Mouse (Mus musculus): Measurements from ENCODE around the gene Runx1. TPM values are rescaled to one million over a fixed set of nuclear protein-coding genes. Genes with fewer than 3 reads are reported as not detected.

Gene Runx1
- total RNA-seq, 1 experiment: 7.4 TPM

- TF ChIP-seq ZC3H11A (IDR thresholded peaks at IDR 0.05; ENCODE audit: borderline replicate concordance, low read depth, low read length): no peak
- TF ChIP-seq ZNF384 (IDR thresholded peaks at IDR 0.05; ENCODE audit: low read depth, low read length): no peak
- TF ChIP-seq MAFK (IDR thresholded peaks at IDR 0.05; ENCODE audit: insufficient read depth, low read depth, low read length): no peak
- TF ChIP-seq CHD2 (IDR thresholded peaks at IDR 0.05; ENCODE audit: low read depth, low read length): no peak
- in situ Hi-C loops (cut with MboI; ENCODE audit: low sequenced_read_pairs in 2 of 2, unreplicated experiment in 2 of 2): no loop called here
- H3K9me3 ChIP-seq (ENCODE audit: control insufficient read depth, insufficient read depth, low read depth, low read length): no peaks in the 10 kb centered on the region
- H3K9ac ChIP-seq (ENCODE audit: insufficient read depth, low read depth, low read length, poor library complexity, severe bottlenecking): no peak overlapping the region
- no peaks in the 10 kb centered on the region for H3K36me3 ChIP-seq (ENCODE audit: control insufficient read depth, insufficient read depth, low read length, poor library complexity, severe bottlenecking)
- no peaks in the 10 kb centered on the region for H3K4me1 ChIP-seq (ENCODE audit: control insufficient read depth in 2 of 2, insufficient read depth in 2 of 2, low read length in 2 of 2, poor library complexity in 1 of 2)
- DNase-seq (ENCODE audit: low read depth, low spot score): no peak
- H3K4me3 ChIP-seq (ENCODE audit: insufficient read depth in 1 of 2, low read depth in 1 of 2, low read length in 2 of 2, poor library complexity in 1 of 2, severe bottlenecking in 1 of 2): no peak overlapping the region
- H3K27ac ChIP-seq (ENCODE audit: insufficient read depth, low read depth, low read length, poor library complexity, severe bottlenecking): no peak overlapping the region
Observed at GRCm38 (mm10) chr16:92764741-92765396, 61.1 kb downstream of the Runx1 start.

- Histone ChIP-seq H3K27ac (ENCODE audit: insufficient read depth, low read depth, low read length, poor library complexity, severe bottlenecking) (no peak overlapping the region), H3K9ac (ENCODE audit: insufficient read depth, low read depth, low read length, poor library complexity, severe bottlenecking) (no peak overlapping the region), H3K36me3 (ENCODE audit: control insufficient read depth, insufficient read depth, low read length, poor library complexity, severe bottlenecking) (no peaks in the 10 kb centered on the region), H3K9me3 (ENCODE audit: control insufficient read depth, insufficient read depth, low read depth, low read length) (no peaks in the 10 kb centered on the region), H3K4me3 (ENCODE audit: insufficient read depth in 1 of 2, low read depth in 1 of 2, low read length in 2 of 2, poor library complexity in 1 of 2, severe bottlenecking in 1 of 2) (no peak overlapping the region), H3K4me1 (ENCODE audit: control insufficient read depth in 2 of 2, insufficient read depth in 2 of 2, low read length in 2 of 2, poor library complexity in 1 of 2) (no peaks in the 10 kb centered on the region)
- DNase-seq (ENCODE audit: low read depth, low spot score): no peak
- in situ Hi-C loops (cut with MboI; ENCODE audit: low sequenced_read_pairs in 2 of 2, unreplicated experiment in 2 of 2): no loop called here
- TF ChIP-seq MAFK (IDR thresholded peaks at IDR 0.05; ENCODE audit: insufficient read depth, low read depth, low read length) (no peak), CHD2 (IDR thresholded peaks at IDR 0.05; ENCODE audit: low read depth, low read length) (no peak), ZNF384 (IDR thresholded peaks at IDR 0.05; ENCODE audit: low read depth, low read length) (no peak), ZC3H11A (IDR thresholded peaks at IDR 0.05; ENCODE audit: borderline replicate concordance, low read depth, low read length) (no peak), HCFC1 (IDR thresholded peaks at IDR 0.05; ENCODE audit: borderline replicate concordance, insufficient read depth, low read length) (no peak)
Observed at GRCm38 (mm10) chr16:92763666-92764065, 62.3 kb downstream of the Runx1 start.

- H3K4me1 ChIP-seq (ENCODE audit: control insufficient read depth in 2 of 2, insufficient read depth in 2 of 2, low read length in 2 of 2, poor library complexity in 1 of 2): no peaks in the 10 kb centered on the region
- H3K9me3 ChIP-seq (ENCODE audit: control insufficient read depth, insufficient read depth, low read depth, low read length): no peaks in the 10 kb centered on the region
- no peak for DNase-seq (ENCODE audit: low read depth, low spot score)
- no peaks in the 10 kb centered on the region for H3K36me3 ChIP-seq (ENCODE audit: control insufficient read depth, insufficient read depth, low read length, poor library complexity, severe bottlenecking)
- in situ Hi-C loops (cut with MboI; ENCODE audit: low sequenced_read_pairs in 2 of 2, unreplicated experiment in 2 of 2): no loop called here
- no peak overlapping the region for H3K4me3 ChIP-seq (ENCODE audit: insufficient read depth in 1 of 2, low read depth in 1 of 2, low read length in 2 of 2, poor library complexity in 1 of 2, severe bottlenecking in 1 of 2)
- no peak overlapping the region for H3K9ac ChIP-seq (ENCODE audit: insufficient read depth, low read depth, low read length, poor library complexity, severe bottlenecking)
- TF ChIP-seq CHD2 (IDR thresholded peaks at IDR 0.05; ENCODE audit: low read depth, low read length): no peak
- no peak for TF ChIP-seq MAFK (IDR thresholded peaks at IDR 0.05; ENCODE audit: insufficient read depth, low read depth, low read length)
- TF ChIP-seq ZNF384 (IDR thresholded peaks at IDR 0.05; ENCODE audit: low read depth, low read length): no peak
- no peak for TF ChIP-seq HCFC1 (IDR thresholded peaks at IDR 0.05; ENCODE audit: borderline replicate concordance, insufficient read depth, low read length)
- no peak for TF ChIP-seq ZC3H11A (IDR thresholded peaks at IDR 0.05; ENCODE audit: borderline replicate concordance, low read depth, low read length)
- H3K27ac ChIP-seq (ENCODE audit: insufficient read depth, low read depth, low read length, poor library complexity, severe bottlenecking): no peak overlapping the region
Observed at GRCm38 (mm10) chr16:92761968-92762521, 63.9 kb downstream of the Runx1 start.

GRCm38 (mm10) chr16:92760091-92760490 is 65.9 kb downstream of the Runx1 start:
- Histone ChIP-seq H3K9me3 (ENCODE audit: control insufficient read depth, insufficient read depth, low read depth, low read length) (no peaks in the 10 kb centered on the region), H3K4me1 (ENCODE audit: control insufficient read depth in 2 of 2, insufficient read depth in 2 of 2, low read length in 2 of 2, poor library complexity in 1 of 2) (no peaks in the 10 kb centered on the region), H3K4me3 (ENCODE audit: insufficient read depth in 1 of 2, low read depth in 1 of 2, low read length in 2 of 2, poor library complexity in 1 of 2, severe bottlenecking in 1 of 2) (no peak overlapping the region), H3K27ac (ENCODE audit: insufficient read depth, low read depth, low read length, poor library complexity, severe bottlenecking) (no peak overlapping the region), H3K36me3 (ENCODE audit: control insufficient read depth, insufficient read depth, low read length, poor library complexity, severe bottlenecking) (no peaks in the 10 kb centered on the region), H3K9ac (ENCODE audit: insufficient read depth, low read depth, low read length, poor library complexity, severe bottlenecking) (no peak overlapping the region)
- no peak for DNase-seq (ENCODE audit: low read depth, low spot score)
- TF ChIP-seq ZC3H11A (IDR thresholded peaks at IDR 0.05; ENCODE audit: borderline replicate concordance, low read depth, low read length) (no peak), HCFC1 (IDR thresholded peaks at IDR 0.05; ENCODE audit: borderline replicate concordance, insufficient read depth, low read length) (no peak), ZNF384 (IDR thresholded peaks at IDR 0.05; ENCODE audit: low read depth, low read length) (no peak)
- in situ Hi-C loops (cut with MboI; ENCODE audit: low sequenced_read_pairs in 2 of 2, unreplicated experiment in 2 of 2): no loop called here

Measured in ES-E14 (cell line).